Mouse (Mus musculus): ENCODE results near the gene Patz1. TPM values are rescaled to one million over a fixed set of nuclear protein-coding genes. Genes with fewer than 3 reads are reported as not detected.

Gene Patz1
- polyA plus RNA-seq, 1 experiment = 79.0 TPM

GRCm38 (mm10) chr11:3334141-3334710 is 45.6 kb downstream of the Patz1 start:
- no peaks in the 10 kb centered on the region for H3K9me3 ChIP-seq
- H3K4me3 ChIP-seq (replicated peaks) = no peak overlapping the region
- H3K4me1 ChIP-seq = peaks cover 82% of the 10 kb centered on the region
- no peaks in the 10 kb centered on the region for H3K27me3 ChIP-seq (replicated peaks)
- H3K36me3 ChIP-seq (replicated peaks; ENCODE audit: low read length) = peaks cover 50% of the 10 kb centered on the region
- no peak for TF ChIP-seq FLI1 (IDR thresholded peaks at IDR 0.05; ENCODE audit: low read length)
- no peak for TF ChIP-seq GATA1 (IDR thresholded peaks at IDR 0.05; ENCODE audit: borderline replicate concordance, low read length)

GRCm38 (mm10) chr11:3334711-3335316 is 46.1 kb downstream of the Patz1 start:
- Histone ChIP-seq H3K4me1 (peaks cover 80% of the 10 kb centered on the region), H3K9me3 (no peaks in the 10 kb centered on the region), H3K36me3 (replicated peaks; ENCODE audit: low read length) (peaks cover 55% of the 10 kb centered on the region), H3K27me3 (replicated peaks) (no peaks in the 10 kb centered on the region), H3K4me3 (replicated peaks) (peak overlapping the region; percentile 66)
- TF ChIP-seq GATA1 (IDR thresholded peaks at IDR 0.05; ENCODE audit: borderline replicate concordance, low read length) (no peak), FLI1 (IDR thresholded peaks at IDR 0.05; ENCODE audit: low read length) (no peak)

- Histone ChIP-seq H3K4me1 (peaks cover 73% of the 10 kb centered on the region), H3K36me3 (replicated peaks; ENCODE audit: low read length) (peaks cover 59% of the 10 kb centered on the region), H3K4me3 (replicated peaks) (peak overlapping the region; percentile 86), H3K27me3 (replicated peaks) (no peaks in the 10 kb centered on the region), H3K9me3 (no peaks in the 10 kb centered on the region)
- TF ChIP-seq FLI1 (IDR thresholded peaks at IDR 0.05; ENCODE audit: low read length) (no peak), GATA1 (IDR thresholded peaks at IDR 0.05; ENCODE audit: borderline replicate concordance, low read length) (no peak)
Measured at GRCm38 (mm10) chr11:3335651-3336216, 47.1 kb downstream of the Patz1 start.

- peaks cover 67% of the 10 kb centered on the region for H3K4me1 ChIP-seq
- H3K36me3 ChIP-seq (replicated peaks; ENCODE audit: low read length) = peaks cover 67% of the 10 kb centered on the region
- no peak overlapping the region for H3K4me3 ChIP-seq (replicated peaks)
- H3K9me3 ChIP-seq = no peaks in the 10 kb centered on the region
- H3K27me3 ChIP-seq (replicated peaks) = no peaks in the 10 kb centered on the region
- TF ChIP-seq GATA1 (IDR thresholded peaks at IDR 0.05; ENCODE audit: borderline replicate concordance, low read length) = no peak
- no peak for TF ChIP-seq FLI1 (IDR thresholded peaks at IDR 0.05; ENCODE audit: low read length)
Measured at GRCm38 (mm10) chr11:3336602-3337001, 47.9 kb downstream of the Patz1 start.

- peaks cover 74% of the 10 kb centered on the region for H3K36me3 ChIP-seq (replicated peaks; ENCODE audit: low read length)
- peaks cover 59% of the 10 kb centered on the region for H3K4me1 ChIP-seq
- H3K4me3 ChIP-seq (replicated peaks) = no peak overlapping the region
- no peaks in the 10 kb centered on the region for H3K9me3 ChIP-seq
- no peaks in the 10 kb centered on the region for H3K27me3 ChIP-seq (replicated peaks)
- no peak for TF ChIP-seq GATA1 (IDR thresholded peaks at IDR 0.05; ENCODE audit: borderline replicate concordance, low read length)
- no peak for TF ChIP-seq FLI1 (IDR thresholded peaks at IDR 0.05; ENCODE audit: low read length)
Measured at GRCm38 (mm10) chr11:3337173-3337955, 48.7 kb downstream of the Patz1 start.

- H3K27me3 ChIP-seq (replicated peaks) = no peaks in the 10 kb centered on the region
- peaks cover 76% of the 10 kb centered on the region for H3K36me3 ChIP-seq (replicated peaks; ENCODE audit: low read length)
- TF ChIP-seq FLI1 (IDR thresholded peaks at IDR 0.05; ENCODE audit: low read length) (no peak), GATA1 (IDR thresholded peaks at IDR 0.05; ENCODE audit: borderline replicate concordance, low read length) (no peak)
- H3K4me1 ChIP-seq = peaks cover 53% of the 10 kb centered on the region
- H3K4me3 ChIP-seq (replicated peaks) = no peak overlapping the region
- H3K9me3 ChIP-seq = no peaks in the 10 kb centered on the region
Measured at GRCm38 (mm10) chr11:3337961-3338360, 49.3 kb downstream of the Patz1 start.

- Histone ChIP-seq H3K36me3 (replicated peaks; ENCODE audit: low read length) (peaks cover 88% of the 10 kb centered on the region), H3K4me1 (peaks cover 25% of the 10 kb centered on the region)
Measured at GRCm38 (mm10) chr11:3341476-3341875, 52.8 kb downstream of the Patz1 start.

GRCm38 (mm10) chr11:3344916-3345315 is 56.2 kb downstream of the Patz1 start:
- Histone ChIP-seq H3K36me3 (replicated peaks; ENCODE audit: low read length) (peaks cover 87% of the 10 kb centered on the region), H3K27me3 (replicated peaks) (no peaks in the 10 kb centered on the region), H3K9me3 (no peaks in the 10 kb centered on the region), H3K4me3 (replicated peaks) (no peak overlapping the region), H3K4me1 (peaks cover 35% of the 10 kb centered on the region)
- TF ChIP-seq FLI1 (IDR thresholded peaks at IDR 0.05; ENCODE audit: low read length) (no peak), GATA1 (IDR thresholded peaks at IDR 0.05; ENCODE audit: borderline replicate concordance, low read length) (no peak)

More at GRCm38 (mm10) chr11:3341476-3341875, 52.8 kb downstream of the Patz1 start:
- Histone ChIP-seq H3K9me3 (no peaks in the 10 kb centered on the region), H3K27me3 (replicated peaks) (no peaks in the 10 kb centered on the region), H3K4me3 (replicated peaks) (no peak overlapping the region)
- TF ChIP-seq FLI1 (IDR thresholded peaks at IDR 0.05; ENCODE audit: low read length) = no peak
- TF ChIP-seq GATA1 (IDR thresholded peaks at IDR 0.05; ENCODE audit: borderline replicate concordance, low read length) = no peak

- peaks cover 93% of the 10 kb centered on the region for H3K36me3 ChIP-seq (replicated peaks; ENCODE audit: low read length)
- no peak for TF ChIP-seq GATA1 (IDR thresholded peaks at IDR 0.05; ENCODE audit: borderline replicate concordance, low read length)
- no peak for TF ChIP-seq FLI1 (IDR thresholded peaks at IDR 0.05; ENCODE audit: low read length)
Measured at GRCm38 (mm10) chr11:3346351-3346750, 57.7 kb downstream of the Patz1 start.

More at GRCm38 (mm10) chr11:3346351-3346750, 57.7 kb downstream of the Patz1 start:
- H3K27me3 ChIP-seq (replicated peaks) = no peaks in the 10 kb centered on the region
- no peak overlapping the region for H3K4me3 ChIP-seq (replicated peaks)
- H3K4me1 ChIP-seq = peaks cover 37% of the 10 kb centered on the region
- H3K9me3 ChIP-seq = no peaks in the 10 kb centered on the region
